Mouse (Mus musculus): ENCODE results near the gene Tmtc2. TPM values are rescaled to one million over a fixed set of nuclear protein-coding genes. Genes with fewer than 3 reads are reported as not detected.

The Tmtc2 gene
- polyA plus RNA-seq, 1 experiment from 2014 or later = 5.4 TPM

DNA sequence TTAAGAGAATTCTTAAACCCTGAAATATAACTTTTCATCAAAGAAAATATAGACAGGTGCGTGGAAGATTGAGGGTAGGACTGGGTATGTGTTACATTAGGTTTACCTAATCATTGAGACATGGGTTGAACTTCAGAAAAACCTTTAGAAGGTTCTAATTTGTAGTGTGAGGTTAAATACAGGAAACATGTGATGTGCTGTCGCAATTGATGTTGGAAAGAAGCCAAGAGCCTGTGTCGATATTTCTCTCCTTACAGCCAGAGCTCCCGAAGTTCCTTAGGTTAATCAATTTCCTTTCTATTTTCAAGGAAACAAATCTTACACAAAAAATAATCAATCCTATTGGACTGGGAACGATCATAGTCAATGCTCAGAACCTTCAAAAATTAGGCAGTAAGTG, 261.3 kb downstream of the Tmtc2 start:
- H3K27me3 ChIP-seq (replicated peaks; ENCODE audit: control insufficient read depth, insufficient read depth, low read length) = no peaks in the 10 kb centered on the region
- H3K9ac ChIP-seq (ENCODE audit: low read depth, low read length) = no peak overlapping the region
- H3K4me2 ChIP-seq (ENCODE audit: low read depth, low read length) = no peak overlapping the region
- H3K36me3 ChIP-seq (ENCODE audit: control insufficient read depth, insufficient read depth, low read length) = no peaks in the 10 kb centered on the region
- no peak for ATAC-seq
- H3K9me3 ChIP-seq (ENCODE audit: control insufficient read depth, low read length) = no peaks in the 10 kb centered on the region
- WGBS = 72% methylated on average over 5 of the region's 5 CpGs
- H3K27ac ChIP-seq (ENCODE audit: low read length) = no peak overlapping the region
- no peak overlapping the region for H3K4me3 ChIP-seq (ENCODE audit: low read length)
- no peaks in the 10 kb centered on the region for H3K4me1 ChIP-seq (ENCODE audit: control insufficient read depth, insufficient read depth, low read length)

DNA sequence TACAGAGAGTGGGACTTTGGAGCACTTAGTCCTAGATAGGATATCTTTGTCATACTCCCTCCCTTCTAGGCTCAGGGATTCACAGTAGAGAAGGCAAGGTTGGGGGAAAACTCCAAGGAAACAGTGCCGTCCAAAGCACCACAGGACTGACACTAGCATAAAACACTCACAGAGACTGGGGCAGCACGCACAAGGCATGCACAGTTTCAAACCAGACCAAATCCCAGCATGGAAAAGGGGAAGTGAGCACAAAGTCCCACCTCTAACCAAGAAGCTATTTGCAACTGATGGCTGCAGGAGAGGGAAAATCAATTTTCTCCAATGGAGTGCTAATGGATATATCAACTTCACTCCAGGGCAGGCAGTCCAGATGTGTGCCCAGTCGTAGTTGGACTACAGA, 276.7 kb downstream of the Tmtc2 start:
- no peak for ATAC-seq
- WGBS = 72% methylated on average over 3 of the region's 3 CpGs

DNA sequence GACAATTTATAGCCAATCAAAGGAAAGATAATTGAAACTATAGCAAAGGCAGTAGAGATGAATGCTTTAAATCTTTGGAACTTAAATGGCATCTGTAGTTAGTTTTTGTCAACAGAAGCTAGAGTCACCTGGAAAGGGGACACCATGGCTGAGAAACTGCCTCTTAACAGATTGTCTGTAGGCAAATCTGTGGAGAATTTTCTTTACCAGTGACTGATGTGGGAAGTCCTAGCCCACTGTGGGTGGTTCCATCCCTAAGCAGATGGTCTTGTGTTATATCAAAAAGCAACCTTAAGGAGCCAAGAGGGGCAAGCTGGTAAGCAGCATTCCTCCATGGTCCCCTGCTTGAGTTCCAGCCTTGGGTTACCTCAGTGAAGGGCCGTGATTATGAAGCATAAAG, 281.3 kb downstream of the Tmtc2 start:
- Histone ChIP-seq H3K4me2 (ENCODE audit: low read depth, low read length) (no peak overlapping the region), H3K4me3 (ENCODE audit: low read length) (no peak overlapping the region), H3K27me3 (replicated peaks; ENCODE audit: control insufficient read depth, insufficient read depth, low read length) (no peaks in the 10 kb centered on the region), H3K9ac (ENCODE audit: low read depth, low read length) (no peak overlapping the region), H3K9me3 (ENCODE audit: control insufficient read depth, low read length) (no peaks in the 10 kb centered on the region), H3K36me3 (ENCODE audit: control insufficient read depth, insufficient read depth, low read length) (no peaks in the 10 kb centered on the region), H3K4me1 (ENCODE audit: control insufficient read depth, insufficient read depth, low read length) (no peaks in the 10 kb centered on the region), H3K27ac (ENCODE audit: low read length) (no peak overlapping the region)
- ATAC-seq = no peak
- WGBS = 89% methylated on average over 1 of the region's 1 CpGs

More for the DNA sequence above, 276.7 kb downstream of the Tmtc2 start:
- Histone ChIP-seq H3K9ac (ENCODE audit: low read depth, low read length) (no peak overlapping the region), H3K4me3 (ENCODE audit: low read length) (no peak overlapping the region), H3K27me3 (replicated peaks; ENCODE audit: control insufficient read depth, insufficient read depth, low read length) (no peaks in the 10 kb centered on the region), H3K36me3 (ENCODE audit: control insufficient read depth, insufficient read depth, low read length) (no peaks in the 10 kb centered on the region), H3K4me2 (ENCODE audit: low read depth, low read length) (no peak overlapping the region), H3K9me3 (ENCODE audit: control insufficient read depth, low read length) (no peaks in the 10 kb centered on the region), H3K4me1 (ENCODE audit: control insufficient read depth, insufficient read depth, low read length) (no peaks in the 10 kb centered on the region), H3K27ac (ENCODE audit: low read length) (no peak overlapping the region)

DNA sequence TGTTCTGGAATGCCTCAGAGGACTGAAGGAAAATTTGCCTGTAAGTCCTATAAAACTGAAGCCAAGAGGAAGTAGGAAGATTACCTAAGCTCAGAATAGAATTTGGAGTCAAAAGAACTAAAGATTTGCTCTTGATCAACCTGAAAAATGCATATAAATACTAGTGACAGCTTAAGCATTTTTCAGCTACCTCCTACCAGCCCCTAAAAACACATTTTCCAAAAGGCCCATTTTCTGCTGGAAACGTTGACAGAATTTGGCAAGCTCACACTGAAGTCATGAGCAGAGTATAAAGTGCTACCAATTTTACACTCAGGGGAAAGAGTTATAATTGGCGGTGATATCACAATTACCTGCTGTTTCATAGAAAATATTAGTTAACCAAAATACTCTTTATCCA, 285.8 kb downstream of the Tmtc2 start:
- Histone ChIP-seq H3K9ac (ENCODE audit: low read depth, low read length) (no peak overlapping the region), H3K27me3 (replicated peaks; ENCODE audit: control insufficient read depth, insufficient read depth, low read length) (no peaks in the 10 kb centered on the region), H3K9me3 (ENCODE audit: control insufficient read depth, low read length) (no peaks in the 10 kb centered on the region), H3K4me2 (ENCODE audit: low read depth, low read length) (no peak overlapping the region), H3K27ac (ENCODE audit: low read length) (no peak overlapping the region), H3K36me3 (ENCODE audit: control insufficient read depth, insufficient read depth, low read length) (no peaks in the 10 kb centered on the region), H3K4me1 (ENCODE audit: control insufficient read depth, insufficient read depth, low read length) (no peaks in the 10 kb centered on the region), H3K4me3 (ENCODE audit: low read length) (no peak overlapping the region)
- no peak for ATAC-seq
- 85% methylated on average over 2 of the region's 2 CpGs for WGBS

DNA sequence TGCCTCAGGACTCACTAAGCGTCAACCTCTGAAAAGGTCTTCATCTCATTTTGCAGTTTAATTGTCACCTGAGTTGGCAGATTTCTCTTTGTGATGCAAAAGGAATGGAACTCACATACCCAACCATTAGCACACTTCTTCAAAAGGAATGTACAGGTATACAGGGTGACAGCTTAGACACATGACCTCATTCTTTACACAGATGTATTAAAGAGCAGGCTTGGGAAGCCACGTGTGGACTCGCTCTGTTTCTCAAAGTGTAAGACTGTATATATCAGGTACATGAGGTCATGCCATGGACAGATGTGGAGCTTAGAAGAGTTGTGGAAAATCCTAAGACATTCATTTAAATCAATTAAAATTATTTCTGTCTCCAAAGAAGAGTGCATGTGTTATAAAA, 286.7 kb downstream of the Tmtc2 start:
- H3K27ac ChIP-seq (ENCODE audit: low read length) = no peak overlapping the region
- 87% methylated on average over 3 of the region's 3 CpGs for WGBS
- no peak overlapping the region for H3K4me2 ChIP-seq (ENCODE audit: low read depth, low read length)
- no peaks in the 10 kb centered on the region for H3K36me3 ChIP-seq (ENCODE audit: control insufficient read depth, insufficient read depth, low read length)
- no peaks in the 10 kb centered on the region for H3K4me1 ChIP-seq (ENCODE audit: control insufficient read depth, insufficient read depth, low read length)
- no peaks in the 10 kb centered on the region for H3K9me3 ChIP-seq (ENCODE audit: control insufficient read depth, low read length)
- no peak overlapping the region for H3K4me3 ChIP-seq (ENCODE audit: low read length)
- H3K27me3 ChIP-seq (replicated peaks; ENCODE audit: control insufficient read depth, insufficient read depth, low read length) = no peaks in the 10 kb centered on the region
- ATAC-seq = no peak
- no peak overlapping the region for H3K9ac ChIP-seq (ENCODE audit: low read depth, low read length)

DNA sequence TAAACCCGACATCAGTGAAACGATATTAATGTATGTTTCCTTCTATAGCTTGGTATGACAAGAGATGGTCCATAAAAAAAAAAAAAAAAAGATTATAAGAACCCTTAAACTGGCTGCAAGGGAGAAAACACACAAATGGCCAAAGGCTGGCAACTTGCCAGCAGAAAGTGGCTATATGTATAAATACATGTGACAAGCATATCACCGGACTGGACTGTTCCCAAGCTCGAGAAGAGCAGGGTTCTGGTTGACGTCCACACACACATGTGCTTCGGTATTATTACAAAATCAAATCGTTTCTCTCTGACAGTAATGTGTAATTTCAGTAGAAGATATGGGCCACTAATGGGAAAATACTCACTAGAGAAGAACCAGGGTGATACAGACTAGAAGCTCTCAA, 287.2 kb downstream of the Tmtc2 start:
- Histone ChIP-seq H3K9me3 (ENCODE audit: control insufficient read depth, low read length) (no peaks in the 10 kb centered on the region), H3K4me3 (ENCODE audit: low read length) (no peak overlapping the region), H3K4me1 (ENCODE audit: control insufficient read depth, insufficient read depth, low read length) (no peaks in the 10 kb centered on the region), H3K4me2 (ENCODE audit: low read depth, low read length) (no peak overlapping the region), H3K27me3 (replicated peaks; ENCODE audit: control insufficient read depth, insufficient read depth, low read length) (no peaks in the 10 kb centered on the region), H3K27ac (ENCODE audit: low read length) (no peak overlapping the region), H3K36me3 (ENCODE audit: control insufficient read depth, insufficient read depth, low read length) (no peaks in the 10 kb centered on the region), H3K9ac (ENCODE audit: low read depth, low read length) (no peak overlapping the region)
- ATAC-seq = no peak
- WGBS = 60% methylated on average over 7 of the region's 7 CpGs

DNA sequence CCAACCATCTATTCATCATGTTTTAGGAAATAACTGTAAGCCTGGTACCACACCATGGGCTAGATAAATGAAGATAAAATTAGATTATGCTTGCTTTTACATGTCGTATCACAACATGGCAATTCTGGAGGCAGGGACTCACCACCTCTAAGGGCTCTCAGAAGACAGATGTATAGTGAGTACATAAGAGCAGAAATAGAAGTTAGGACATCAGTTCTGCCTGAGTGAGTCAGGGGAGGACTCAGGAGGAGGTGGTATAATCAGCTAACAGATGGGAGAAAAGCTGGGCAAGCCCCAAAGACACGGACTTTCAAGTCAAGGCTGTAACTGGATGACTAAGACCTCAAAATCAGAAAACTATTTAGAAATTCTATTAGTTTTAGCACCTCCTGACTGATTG, 288.0 kb downstream of the Tmtc2 start:
- Histone ChIP-seq H3K4me3 (ENCODE audit: low read length) (no peak overlapping the region), H3K27ac (ENCODE audit: low read length) (no peak overlapping the region), H3K9me3 (ENCODE audit: control insufficient read depth, low read length) (no peaks in the 10 kb centered on the region), H3K4me1 (ENCODE audit: control insufficient read depth, insufficient read depth, low read length) (no peaks in the 10 kb centered on the region), H3K27me3 (replicated peaks; ENCODE audit: control insufficient read depth, insufficient read depth, low read length) (no peaks in the 10 kb centered on the region), H3K4me2 (ENCODE audit: low read depth, low read length) (no peak overlapping the region), H3K9ac (ENCODE audit: low read depth, low read length) (no peak overlapping the region), H3K36me3 (ENCODE audit: control insufficient read depth, insufficient read depth, low read length) (no peaks in the 10 kb centered on the region)
- 77% methylated on average over 2 of the region's 2 CpGs for WGBS
- ATAC-seq = no peak

DNA sequence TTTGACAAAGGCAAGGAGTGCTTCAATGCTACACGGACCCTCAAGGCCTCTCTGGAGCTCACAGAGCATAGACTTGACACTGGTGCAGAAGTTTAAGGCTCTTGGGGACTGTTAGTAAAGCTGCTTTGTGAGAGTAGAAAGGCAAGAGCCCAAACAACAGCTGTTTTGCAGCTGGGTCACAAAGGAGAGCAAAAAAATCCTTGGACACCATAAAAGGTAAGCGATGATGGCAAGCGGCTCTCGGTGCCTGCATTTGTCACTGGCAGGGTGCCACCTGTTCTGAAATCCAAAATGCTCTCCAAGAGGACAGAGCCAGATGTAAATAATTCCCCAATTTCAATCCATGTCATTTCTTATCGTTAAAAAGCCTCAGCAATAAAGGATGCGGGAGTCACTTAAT, 290.1 kb downstream of the Tmtc2 start:
- H3K9ac ChIP-seq (ENCODE audit: low read depth, low read length) = no peak overlapping the region
- no peak overlapping the region for H3K4me2 ChIP-seq (ENCODE audit: low read depth, low read length)
- H3K4me1 ChIP-seq (ENCODE audit: control insufficient read depth, insufficient read depth, low read length) = no peaks in the 10 kb centered on the region
- H3K4me3 ChIP-seq (ENCODE audit: low read length) = no peak overlapping the region
- no peaks in the 10 kb centered on the region for H3K9me3 ChIP-seq (ENCODE audit: control insufficient read depth, low read length)
- no peaks in the 10 kb centered on the region for H3K36me3 ChIP-seq (ENCODE audit: control insufficient read depth, insufficient read depth, low read length)
- H3K27ac ChIP-seq (ENCODE audit: low read length) = no peak overlapping the region
- no peak for ATAC-seq
- no peaks in the 10 kb centered on the region for H3K27me3 ChIP-seq (replicated peaks; ENCODE audit: control insufficient read depth, insufficient read depth, low read length)
- WGBS = 51% methylated on average over 6 of the region's 6 CpGs

DNA sequence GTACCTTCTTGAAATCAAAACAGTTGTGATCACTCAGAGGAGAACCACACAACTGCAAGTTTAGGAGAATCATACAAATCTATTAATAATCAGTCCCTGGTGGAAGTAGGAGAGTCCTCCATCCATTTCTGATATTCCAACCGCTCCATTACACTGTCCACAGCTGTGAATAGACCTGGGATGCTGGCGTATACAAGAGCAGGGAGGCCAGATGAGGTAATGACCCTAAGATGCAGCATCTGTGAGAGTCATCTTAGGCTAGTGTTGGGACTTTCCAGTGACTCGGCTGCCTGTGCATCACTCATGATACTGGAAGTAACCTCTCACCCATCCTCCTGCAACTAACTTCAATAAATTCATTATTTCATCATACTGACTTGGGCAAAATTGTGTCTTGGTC, 293.3 kb downstream of the Tmtc2 start:
- 85% methylated on average over 3 of the region's 3 CpGs for WGBS
- Histone ChIP-seq H3K4me3 (ENCODE audit: low read length) (no peak overlapping the region), H3K27ac (ENCODE audit: low read length) (no peak overlapping the region), H3K27me3 (replicated peaks; ENCODE audit: control insufficient read depth, insufficient read depth, low read length) (no peaks in the 10 kb centered on the region), H3K4me2 (ENCODE audit: low read depth, low read length) (no peak overlapping the region), H3K36me3 (ENCODE audit: control insufficient read depth, insufficient read depth, low read length) (no peaks in the 10 kb centered on the region), H3K4me1 (ENCODE audit: control insufficient read depth, insufficient read depth, low read length) (no peaks in the 10 kb centered on the region), H3K9ac (ENCODE audit: low read depth, low read length) (no peak overlapping the region), H3K9me3 (ENCODE audit: control insufficient read depth, low read length) (no peaks in the 10 kb centered on the region)
- ATAC-seq = no peak

DNA sequence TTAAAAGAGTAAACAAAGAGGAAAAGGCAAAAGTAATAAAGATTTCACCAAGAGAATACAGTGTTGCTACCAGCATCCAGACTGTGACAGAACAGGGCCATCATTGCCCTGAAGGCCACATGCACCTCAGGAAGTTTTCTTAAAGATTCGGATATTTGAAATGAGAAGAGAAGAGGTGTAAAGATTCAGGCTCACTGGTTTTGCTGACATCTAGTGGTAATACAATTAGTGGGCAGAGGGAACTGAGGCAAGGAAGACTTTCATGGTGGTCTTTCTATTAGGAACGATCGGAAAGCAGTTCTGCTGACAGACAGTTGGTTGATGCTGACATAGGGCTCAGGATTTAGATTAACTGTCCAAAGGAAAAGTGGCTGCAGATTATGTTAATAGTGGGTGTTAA, 314.2 kb downstream of the Tmtc2 start:
- ATAC-seq = no peak
- Histone ChIP-seq H3K9me3 (ENCODE audit: control insufficient read depth, low read length) (no peaks in the 10 kb centered on the region), H3K4me2 (ENCODE audit: low read depth, low read length) (no peak overlapping the region), H3K4me1 (ENCODE audit: control insufficient read depth, insufficient read depth, low read length) (no peaks in the 10 kb centered on the region), H3K27me3 (replicated peaks; ENCODE audit: control insufficient read depth, insufficient read depth, low read length) (no peaks in the 10 kb centered on the region), H3K36me3 (ENCODE audit: control insufficient read depth, insufficient read depth, low read length) (no peaks in the 10 kb centered on the region), H3K27ac (ENCODE audit: low read length) (no peak overlapping the region), H3K9ac (ENCODE audit: low read depth, low read length) (no peak overlapping the region), H3K4me3 (ENCODE audit: low read length) (no peak overlapping the region)
- WGBS = 66% methylated on average over 3 of the region's 3 CpGs

All from intestine, embryonic 16.5 days (tissue).